Mouse (Mus musculus): ENCODE results near the gene Hipk2. TPM values are rescaled to one million over a fixed set of nuclear protein-coding genes. Genes with fewer than 3 reads are reported as not detected.

The Hipk2 gene
- polyA plus RNA-seq, 1 experiment from 2014 or later = 38.4 TPM

DNA sequence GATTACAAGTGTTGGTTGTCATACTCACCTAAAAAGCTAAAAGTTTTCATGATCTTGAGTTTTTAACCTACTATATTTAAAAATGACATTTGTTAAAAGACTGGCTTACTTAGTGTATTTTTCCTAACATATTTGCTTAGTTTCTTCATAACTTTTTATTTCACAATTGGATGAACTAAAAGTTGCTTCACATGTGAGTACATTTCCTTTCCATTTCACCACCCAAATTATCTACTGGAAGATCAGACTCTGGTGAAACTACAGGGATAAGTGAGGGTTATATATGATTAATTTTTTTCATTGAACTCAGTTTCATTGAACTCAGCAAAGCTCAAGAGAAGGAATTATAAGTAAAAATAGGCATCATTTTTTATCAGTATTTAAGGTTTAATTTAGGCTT lies 50.1 kb downstream of the Hipk2 start:
- H3K4me3 ChIP-seq (ENCODE audit: low read depth, low read length) = no peak overlapping the region
- no peak overlapping the region for H3K9ac ChIP-seq (ENCODE audit: low read depth, low read length)
- H3K4me2 ChIP-seq (replicated peaks; ENCODE audit: low read depth, low read length) = no peak overlapping the region
- H3K9me3 ChIP-seq (ENCODE audit: control insufficient read depth, low read length) = no peaks in the 10 kb centered on the region
- H3K36me3 ChIP-seq (ENCODE audit: control insufficient read depth, insufficient read depth, low read length) = no peaks in the 10 kb centered on the region
- no peak overlapping the region for H3K27ac ChIP-seq (ENCODE audit: low read depth, low read length)
- H3K27me3 ChIP-seq (ENCODE audit: control insufficient read depth, insufficient read depth, low read length) = no peaks in the 10 kb centered on the region
- ATAC-seq (ENCODE audit: low FRiP score) (no peak), DNase-seq (ENCODE audit: low spot score) (no peak)
- H3K4me1 ChIP-seq (replicated peaks; ENCODE audit: control insufficient read depth, insufficient read depth, low read length) = no peaks in the 10 kb centered on the region

DNA sequence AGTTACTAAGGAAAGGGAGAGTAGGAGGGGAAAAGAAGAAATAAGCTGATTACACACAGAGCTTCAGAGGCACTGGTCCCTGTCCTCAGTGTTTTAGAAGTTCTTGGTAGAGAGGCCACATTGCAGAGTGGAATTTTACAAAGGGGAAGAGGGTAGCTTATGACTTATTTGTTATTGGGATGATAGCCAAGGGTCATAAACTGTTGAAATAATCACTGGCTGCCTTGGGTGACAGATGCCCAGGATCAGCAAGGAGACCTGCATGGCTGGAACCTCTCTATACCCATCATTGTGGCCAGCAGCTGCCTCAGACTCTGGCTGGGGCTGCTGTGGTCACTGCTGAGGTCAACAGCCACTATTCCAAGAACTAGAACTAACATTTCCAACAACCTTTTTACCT lies 52.1 kb downstream of the Hipk2 start:
- Histone ChIP-seq H3K4me3 (ENCODE audit: low read depth, low read length) (no peak overlapping the region), H3K9ac (ENCODE audit: low read depth, low read length) (no peak overlapping the region), H3K27ac (ENCODE audit: low read depth, low read length) (no peak overlapping the region), H3K4me2 (replicated peaks; ENCODE audit: low read depth, low read length) (no peak overlapping the region), H3K4me1 (replicated peaks; ENCODE audit: control insufficient read depth, insufficient read depth, low read length) (no peaks in the 10 kb centered on the region), H3K27me3 (ENCODE audit: control insufficient read depth, insufficient read depth, low read length) (no peaks in the 10 kb centered on the region), H3K9me3 (ENCODE audit: control insufficient read depth, low read length) (no peaks in the 10 kb centered on the region), H3K36me3 (ENCODE audit: control insufficient read depth, insufficient read depth, low read length) (peaks cover 2% of the 10 kb centered on the region; the same call in 1 of the 2 replicates)
- no peak for DNase-seq (ENCODE audit: low spot score)
- no peak for ATAC-seq (ENCODE audit: low FRiP score)

DNA sequence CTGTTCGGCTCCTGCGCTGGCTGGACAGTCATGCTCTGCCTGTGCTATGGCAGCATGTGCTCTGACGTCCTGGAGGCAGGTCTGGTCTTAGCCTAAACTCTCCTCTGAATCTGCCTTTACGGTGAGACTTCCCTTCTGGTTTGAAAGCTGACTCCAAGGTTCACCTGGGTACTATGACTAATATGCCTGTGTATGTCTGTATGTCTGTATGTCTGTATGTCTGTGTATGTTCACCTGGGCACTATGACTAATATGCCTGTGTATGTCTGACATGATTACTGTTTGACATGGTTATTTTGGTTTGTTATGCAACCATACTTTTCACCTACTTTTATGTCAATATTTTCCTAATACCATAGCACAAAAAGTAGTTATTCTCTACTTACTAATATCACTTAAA lies 52.8 kb downstream of the Hipk2 start:
- Histone ChIP-seq H3K4me3 (ENCODE audit: low read depth, low read length) (no peak overlapping the region), H3K4me2 (replicated peaks; ENCODE audit: low read depth, low read length) (no peak overlapping the region), H3K9ac (ENCODE audit: low read depth, low read length) (no peak overlapping the region), H3K27me3 (ENCODE audit: control insufficient read depth, insufficient read depth, low read length) (no peaks in the 10 kb centered on the region), H3K9me3 (ENCODE audit: control insufficient read depth, low read length) (no peaks in the 10 kb centered on the region), H3K4me1 (replicated peaks; ENCODE audit: control insufficient read depth, insufficient read depth, low read length) (no peaks in the 10 kb centered on the region), H3K36me3 (ENCODE audit: control insufficient read depth, insufficient read depth, low read length) (peaks cover 8% of the 10 kb centered on the region), H3K27ac (ENCODE audit: low read depth, low read length) (no peak overlapping the region)
- no peak for DNase-seq (ENCODE audit: low spot score)
- no peak for ATAC-seq (ENCODE audit: low FRiP score)
- 89% methylated on average over 4 of the region's 4 CpGs for WGBS

DNA sequence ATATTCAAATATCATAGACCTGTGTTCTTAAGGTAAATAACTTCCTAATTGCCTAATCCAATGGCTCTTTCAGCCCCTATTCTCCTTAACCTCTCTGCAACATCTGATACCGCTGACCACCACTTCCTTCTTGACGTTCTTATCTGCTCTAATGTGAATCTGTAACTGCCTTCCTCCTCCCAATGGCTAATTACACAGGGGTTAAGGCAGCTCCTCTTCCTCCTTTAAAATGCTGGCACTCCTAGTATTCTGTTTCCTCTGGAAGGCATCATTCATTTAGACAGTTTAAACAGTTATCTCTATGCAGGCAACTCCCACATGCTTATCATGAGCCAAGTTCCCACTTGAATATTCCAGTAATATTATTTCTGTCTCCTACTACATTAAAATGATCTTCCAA lies 54.3 kb downstream of the Hipk2 start:
- no peaks in the 10 kb centered on the region for H3K9me3 ChIP-seq (ENCODE audit: control insufficient read depth, low read length)

DNA sequence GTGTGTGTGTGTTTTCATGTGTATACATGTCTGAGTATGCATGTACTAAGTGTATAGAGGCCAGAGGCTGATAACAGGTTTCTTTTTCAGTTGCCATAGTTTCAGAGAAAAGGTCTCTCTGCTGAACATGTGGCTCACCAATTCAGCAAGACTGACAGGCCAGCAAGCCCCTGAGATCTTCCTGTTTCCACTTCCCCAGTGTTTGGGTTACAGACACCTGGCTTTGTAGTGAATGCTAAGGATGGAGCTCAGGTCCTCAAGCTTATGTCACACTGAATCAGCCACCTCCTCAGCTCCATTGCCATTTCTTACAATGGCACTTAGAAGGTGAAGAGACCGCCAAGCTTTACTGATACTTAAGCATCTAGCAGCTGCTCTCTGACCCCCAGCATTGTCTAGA lies 55.1 kb downstream of the Hipk2 start:
- H3K9ac ChIP-seq (ENCODE audit: low read depth, low read length) = no peak overlapping the region
- H3K9me3 ChIP-seq (ENCODE audit: control insufficient read depth, low read length) = no peaks in the 10 kb centered on the region
- H3K36me3 ChIP-seq (ENCODE audit: control insufficient read depth, insufficient read depth, low read length) = peaks cover 8% of the 10 kb centered on the region
- ATAC-seq (ENCODE audit: low FRiP score) (no peak), DNase-seq (ENCODE audit: low spot score) (no peak)
- H3K27me3 ChIP-seq (ENCODE audit: control insufficient read depth, insufficient read depth, low read length) = no peaks in the 10 kb centered on the region
- WGBS = 94% methylated on average over 1 of the region's 1 CpGs
- no peak overlapping the region for H3K27ac ChIP-seq (ENCODE audit: low read depth, low read length)
- no peak overlapping the region for H3K4me2 ChIP-seq (replicated peaks; ENCODE audit: low read depth, low read length)
- no peaks in the 10 kb centered on the region for H3K4me1 ChIP-seq (replicated peaks; ENCODE audit: control insufficient read depth, insufficient read depth, low read length)
- H3K4me3 ChIP-seq (ENCODE audit: low read depth, low read length) = no peak overlapping the region

More for the DNA sequence above, 54.3 kb downstream of the Hipk2 start:
- no peak overlapping the region for H3K4me2 ChIP-seq (replicated peaks; ENCODE audit: low read depth, low read length)
- WGBS = 83% methylated on average over 2 of the region's 2 CpGs
- no peak overlapping the region for H3K27ac ChIP-seq (ENCODE audit: low read depth, low read length)
- no peaks in the 10 kb centered on the region for H3K4me1 ChIP-seq (replicated peaks; ENCODE audit: control insufficient read depth, insufficient read depth, low read length)
- no peak overlapping the region for H3K9ac ChIP-seq (ENCODE audit: low read depth, low read length)
- DNase-seq (ENCODE audit: low spot score) = no peak
- ATAC-seq (ENCODE audit: low FRiP score) = no peak
- no peaks in the 10 kb centered on the region for H3K27me3 ChIP-seq (ENCODE audit: control insufficient read depth, insufficient read depth, low read length)
- H3K36me3 ChIP-seq (ENCODE audit: control insufficient read depth, insufficient read depth, low read length) = peaks cover 8% of the 10 kb centered on the region
- no peak overlapping the region for H3K4me3 ChIP-seq (ENCODE audit: low read depth, low read length)

DNA sequence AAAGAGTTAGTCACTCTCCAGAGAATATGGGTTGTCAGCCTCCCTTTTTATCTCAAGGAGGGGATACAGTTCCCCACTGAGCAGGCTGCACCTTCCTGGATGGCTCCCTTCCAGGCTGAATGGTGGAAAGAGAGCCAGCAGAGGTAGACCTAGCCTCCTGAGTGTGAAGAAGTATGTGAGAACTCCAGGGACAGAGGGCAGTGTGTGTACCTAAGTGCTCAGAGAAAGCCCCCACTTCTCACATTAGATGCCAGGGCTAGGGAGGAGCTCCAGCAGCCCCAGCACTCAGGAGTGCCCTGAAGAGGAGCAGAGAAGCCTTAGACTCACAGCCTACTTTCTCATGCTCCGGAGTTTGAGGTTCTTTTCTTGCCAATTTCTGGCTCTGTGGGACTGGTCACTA lies 59.7 kb downstream of the Hipk2 start:
- H3K4me1 ChIP-seq (replicated peaks; ENCODE audit: control insufficient read depth, insufficient read depth, low read length) = no peaks in the 10 kb centered on the region
- H3K27ac ChIP-seq (ENCODE audit: low read depth, low read length) = no peak overlapping the region
- WGBS = 100% methylated on average over 1 of the region's 1 CpGs
- H3K36me3 ChIP-seq (ENCODE audit: control insufficient read depth, insufficient read depth, low read length) = peaks cover 8% of the 10 kb centered on the region
- ATAC-seq (ENCODE audit: low FRiP score) (no peak), DNase-seq (ENCODE audit: low spot score) (no peak)
- H3K4me2 ChIP-seq (replicated peaks; ENCODE audit: low read depth, low read length) = no peak overlapping the region
- no peak overlapping the region for H3K9ac ChIP-seq (ENCODE audit: low read depth, low read length)
- no peak overlapping the region for H3K4me3 ChIP-seq (ENCODE audit: low read depth, low read length)
- H3K27me3 ChIP-seq (ENCODE audit: control insufficient read depth, insufficient read depth, low read length) = no peaks in the 10 kb centered on the region
- no peaks in the 10 kb centered on the region for H3K9me3 ChIP-seq (ENCODE audit: control insufficient read depth, low read length)

DNA sequence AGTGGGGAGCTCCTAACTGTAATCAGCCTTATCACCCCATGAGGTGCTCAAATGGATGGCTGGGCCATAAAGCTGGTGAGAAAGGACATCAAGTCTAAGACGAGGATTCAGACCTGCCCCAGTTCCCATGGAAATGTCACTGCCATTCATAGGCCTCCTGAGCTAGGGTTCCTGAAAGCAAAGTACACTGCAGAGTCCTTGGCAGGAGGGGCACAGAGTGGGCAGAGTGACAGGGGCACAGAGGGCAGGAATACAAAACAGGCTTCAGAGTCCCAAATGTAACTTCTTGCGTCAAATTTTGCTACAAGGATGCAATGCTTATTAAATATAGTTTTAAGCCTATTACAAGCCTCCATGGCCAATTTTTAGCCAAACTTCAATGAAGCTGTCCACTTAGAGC lies 60.4 kb downstream of the Hipk2 start:
- Histone ChIP-seq H3K9me3 (ENCODE audit: control insufficient read depth, low read length) (no peaks in the 10 kb centered on the region), H3K9ac (ENCODE audit: low read depth, low read length) (no peak overlapping the region), H3K36me3 (ENCODE audit: control insufficient read depth, insufficient read depth, low read length) (peaks cover 8% of the 10 kb centered on the region), H3K4me1 (replicated peaks; ENCODE audit: control insufficient read depth, insufficient read depth, low read length) (no peaks in the 10 kb centered on the region), H3K27me3 (ENCODE audit: control insufficient read depth, insufficient read depth, low read length) (no peaks in the 10 kb centered on the region), H3K4me3 (ENCODE audit: low read depth, low read length) (no peak overlapping the region), H3K4me2 (replicated peaks; ENCODE audit: low read depth, low read length) (no peak overlapping the region), H3K27ac (ENCODE audit: low read depth, low read length) (no peak overlapping the region)
- 78% methylated on average over 2 of the region's 2 CpGs for WGBS
- no peak for DNase-seq (ENCODE audit: low spot score)
- ATAC-seq (ENCODE audit: low FRiP score) = no peak

DNA sequence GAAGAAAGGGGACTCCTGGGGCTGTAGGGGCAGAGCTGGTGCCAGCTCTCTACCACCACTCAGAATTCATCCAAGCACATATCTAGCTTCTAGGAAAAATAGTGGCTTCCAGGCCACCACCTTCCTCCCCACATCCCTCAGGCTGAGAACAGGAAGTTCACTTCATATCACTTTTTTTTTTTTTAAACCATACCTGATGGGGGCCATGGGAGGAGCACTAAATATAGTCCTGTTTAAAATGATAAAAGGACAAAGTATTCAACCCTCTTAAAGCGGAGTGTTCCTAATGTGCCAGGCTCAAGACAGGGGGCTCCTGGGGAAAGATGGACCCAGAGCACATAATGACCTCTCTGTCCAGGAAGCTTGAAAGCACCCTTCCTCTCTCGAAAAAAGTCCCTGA lies 61.3 kb downstream of the Hipk2 start:
- Histone ChIP-seq H3K4me1 (replicated peaks; ENCODE audit: control insufficient read depth, insufficient read depth, low read length) (no peaks in the 10 kb centered on the region), H3K9ac (ENCODE audit: low read depth, low read length) (no peak overlapping the region), H3K36me3 (ENCODE audit: control insufficient read depth, insufficient read depth, low read length) (peaks cover 8% of the 10 kb centered on the region), H3K9me3 (ENCODE audit: control insufficient read depth, low read length) (no peaks in the 10 kb centered on the region), H3K27me3 (ENCODE audit: control insufficient read depth, insufficient read depth, low read length) (no peaks in the 10 kb centered on the region), H3K4me3 (ENCODE audit: low read depth, low read length) (no peak overlapping the region), H3K4me2 (replicated peaks; ENCODE audit: low read depth, low read length) (no peak overlapping the region), H3K27ac (ENCODE audit: low read depth, low read length) (no peak overlapping the region)
- no peak for DNase-seq (ENCODE audit: low spot score)
- WGBS = 90% methylated on average over 2 of the region's 2 CpGs
- ATAC-seq (ENCODE audit: low FRiP score) = no peak

DNA sequence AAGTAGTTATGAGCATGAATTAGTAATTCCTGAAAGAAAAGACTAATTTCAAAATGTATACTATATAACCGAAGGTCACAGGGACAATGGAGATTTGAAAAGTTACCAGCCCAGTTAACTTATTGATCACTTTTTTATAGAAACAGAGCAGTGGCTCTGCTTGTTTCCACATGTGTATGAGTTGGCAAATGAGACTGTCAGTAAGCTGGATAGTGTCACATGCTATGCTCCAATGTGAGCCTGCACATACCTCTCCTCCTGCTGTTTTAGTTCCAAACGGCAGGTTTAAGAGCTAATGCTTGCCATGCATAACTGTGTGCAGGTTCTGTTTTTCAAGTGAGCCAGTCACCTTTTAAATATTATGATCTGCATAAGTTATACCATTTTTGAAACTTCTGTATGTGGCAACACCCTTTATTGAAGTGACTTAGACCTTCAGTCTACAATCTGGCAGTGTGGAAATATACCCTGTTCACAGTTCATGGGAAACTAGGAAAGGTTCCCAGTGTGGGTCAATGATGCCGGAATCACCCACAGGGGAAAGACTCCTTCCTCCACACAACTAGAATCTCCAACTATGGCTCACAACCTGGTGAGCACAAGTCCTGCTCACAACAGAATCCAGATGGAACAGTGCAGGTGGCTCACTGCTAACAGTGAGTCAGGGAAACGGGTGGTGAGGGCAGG lies 64.4 kb downstream of the Hipk2 start:
- Histone ChIP-seq H3K4me3 (ENCODE audit: low read depth, low read length) (no peak overlapping the region), H3K4me1 (replicated peaks; ENCODE audit: control insufficient read depth, insufficient read depth, low read length) (no peaks in the 10 kb centered on the region), H3K9me3 (ENCODE audit: control insufficient read depth, low read length) (no peaks in the 10 kb centered on the region), H3K27me3 (ENCODE audit: control insufficient read depth, insufficient read depth, low read length) (no peaks in the 10 kb centered on the region), H3K4me2 (replicated peaks; ENCODE audit: low read depth, low read length) (no peak overlapping the region), H3K36me3 (ENCODE audit: control insufficient read depth, insufficient read depth, low read length) (no peaks in the 10 kb centered on the region), H3K27ac (ENCODE audit: low read depth, low read length) (no peak overlapping the region), H3K9ac (ENCODE audit: low read depth, low read length) (no peak overlapping the region)
- DNase-seq (ENCODE audit: low spot score) = no peak
- WGBS = 85% methylated on average over 4 of the region's 4 CpGs
- no peak for ATAC-seq (ENCODE audit: low FRiP score)
